In the genomic region with DNA sequence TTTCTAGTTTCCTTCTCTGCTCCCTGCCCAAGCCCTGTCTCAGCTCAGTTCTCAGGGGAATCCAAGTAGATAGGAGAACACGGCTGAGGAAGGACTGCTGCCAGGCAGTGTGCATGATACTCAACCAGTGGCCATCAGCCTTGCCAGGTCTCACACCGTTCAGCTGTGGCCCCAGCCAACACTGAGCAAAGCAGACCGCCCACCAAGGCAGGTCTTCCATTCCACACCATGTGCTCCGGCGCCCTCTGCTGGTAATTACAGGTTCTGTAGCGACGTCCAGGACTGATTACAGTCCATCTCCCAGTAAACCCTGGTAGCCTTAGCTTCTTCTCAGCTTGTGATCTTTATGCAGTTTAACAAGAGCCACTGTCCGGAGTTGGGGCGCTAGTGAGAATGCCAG, we compare ENCODE assay signal across 10 mouse cellular contexts.
DNase-seq lines count a peak whose midpoint lies in the region; ATAC-seq and TF ChIP-seq lines count a peak whose summit lies in the region.
"Had no signal": no experiment of that assay in that cellular context is flagged by ENCODE, and none has a peak within 500 bp of the region (broad histone marks: within the 10 kb centered on the region; RNA-seq: fewer than 3 reads in every experiment).

No protein-coding gene starts in this region.

- no peaks in the 10 kb centered on the region for H3K9me3 ChIP-seq in limb, embryonic 11.5 days (ENCODE audit: control insufficient read depth, low read length)
- H3K9me3 ChIP-seq: embryonic facial prominence, embryonic 13.5 days; midbrain, embryonic 12.5 days had no signal

- peak; percentile 70 for TF ChIP-seq CTCF in bone marrow, adult 2 months (IDR thresholded peaks at IDR 0.05; ENCODE audit: control insufficient read depth, insufficient read depth, low read length)
- peak; percentile 57; the same call in 1 of the 2 replicates for TF ChIP-seq CTCF in embryonic fibroblast, embryonic 13.5 days (IDR thresholded peaks at IDR 0.05; ENCODE audit: borderline replicate concordance, insufficient read depth, low read length)

- peak; percentile 62 for DNase-seq in layer of hippocampus, adult 11-12 months (ENCODE audit: low spot score)
- DNase-seq in layer of hippocampus, adult 9-10 months (ENCODE audit: low spot score): no peak
- peak; percentile 44 for DNase-seq in induced T-regulatory cell, adult 2 months (ENCODE audit: low read depth)
- peak; percentile 78 for DNase-seq in limb, embryonic 11.5 days (ENCODE audit: low spot score)
- peak; percentile 64 for DNase-seq in ovary, postnatal 14 days (ENCODE audit: low spot score)
- DNase-seq in thymus, postnatal 4 days: peak; percentile 79

- no peak for TF ChIP-seq POLR2A in bone marrow, adult 2 months (IDR thresholded peaks at IDR 0.05; ENCODE audit: borderline replicate concordance, control insufficient read depth, low read depth, low read length)
- TF ChIP-seq POLR2A in embryonic fibroblast, embryonic 13.5 days (IDR thresholded peaks at IDR 0.05; ENCODE audit: low read depth, low read length): no peak

- no peaks in the 10 kb centered on the region for H3K36me3 ChIP-seq in limb, embryonic 11.5 days (ENCODE audit: control insufficient read depth, insufficient read depth, low read length)
- H3K36me3 ChIP-seq: embryonic facial prominence, embryonic 13.5 days; midbrain, embryonic 12.5 days had no signal

- no peak overlapping the region for H3K4me3 ChIP-seq in bone marrow, adult 2 months (replicated peaks; ENCODE audit: control insufficient read depth, low read depth, low read length)
- no peak overlapping the region for H3K4me3 ChIP-seq in embryonic fibroblast, embryonic 13.5 days (ENCODE audit: insufficient read depth, low read length)
- H3K4me3 ChIP-seq in limb, embryonic 11.5 days (ENCODE audit: low read depth, low read length): no peak overlapping the region
- H3K4me3 ChIP-seq: embryonic facial prominence, embryonic 13.5 days; midbrain, embryonic 12.5 days had no signal

- no peaks in the 10 kb centered on the region for H3K27me3 ChIP-seq in limb, embryonic 11.5 days (ENCODE audit: control insufficient read depth, insufficient read depth, low read length)

- whole genome bisulfite sequencing in bone marrow, adult 2 months: 14% methylated on average over 9 of the region's 9 CpGs
- WGBS in limb, embryonic 11.5 days: 26% methylated on average over 9 of the region's 9 CpGs

- no peak for ATAC-seq in limb, embryonic 11.5 days (ENCODE audit: insufficient number of reproducible peaks, low FRiP score, low TSS enrichment, low read depth)

- H3K9ac ChIP-seq in limb, embryonic 11.5 days (ENCODE audit: low read length): no peak overlapping the region
- H3K9ac ChIP-seq: embryonic facial prominence, embryonic 13.5 days; midbrain, embryonic 12.5 days had no signal

- no peaks in the 10 kb centered on the region for H3K4me1 ChIP-seq in bone marrow, adult 2 months (ENCODE audit: control insufficient read depth, insufficient read depth, low read length)
- no peaks in the 10 kb centered on the region for H3K4me1 ChIP-seq in embryonic fibroblast, embryonic 13.5 days (ENCODE audit: control insufficient read depth, insufficient read depth, low read length)
- H3K4me1 ChIP-seq in limb, embryonic 11.5 days (ENCODE audit: control insufficient read depth, insufficient read depth, low read length): peaks cover 7% of the 10 kb centered on the region

- no peak overlapping the region for H3K4me2 ChIP-seq in limb, embryonic 11.5 days (ENCODE audit: low read depth, severe bottlenecking)
- H3K4me2 ChIP-seq: embryonic facial prominence, embryonic 13.5 days; midbrain, embryonic 12.5 days had no signal

- no peak overlapping the region for H3K27ac ChIP-seq in bone marrow, adult 2 months (ENCODE audit: control insufficient read depth, insufficient read depth, low read depth, low read length, poor library complexity)
- no peak overlapping the region for H3K27ac ChIP-seq in embryonic fibroblast, embryonic 13.5 days (ENCODE audit: insufficient read depth, low read length)
- no peak overlapping the region for H3K27ac ChIP-seq in limb, embryonic 11.5 days (replicated peaks; ENCODE audit: low read depth, low read length)
- H3K27ac ChIP-seq: embryonic facial prominence, embryonic 13.5 days; midbrain, embryonic 12.5 days had no signal
